Mouse (Mus musculus) lung, embryonic 16.5 days (tissue): ENCODE measurements at regions not wholly inside any gene's neighbourhood (a gene's known extent, or its start where the extent isn't known, plus 50 kb on each side); places are given as distances from the start of the nearest gene placed in this dataset.
"Not testable (repeated sequence)": the region's sequence is repeated elsewhere in the genome, so short reads cannot be mapped to it uniquely, and the experiment has no call there.

ENCODE experiments used
- ATAC-seq: fragments of 200-750 bp; cut with Nextera tagmentation; 2 replicates; pipeline ENCODE4 v1.8.0; 2017; ENCODE audit warnings: low read depth, mild to moderate bottlenecking, moderate library complexity
- H3K27ac ChIP-seq: fragments of 300-500 bp; sonication (generic); 2 replicates; pipeline ENCODE4 v1.5.1; 2014; ENCODE audit warnings: mild to moderate bottlenecking, control low read depth, low read length
- H3K27me3 ChIP-seq: fragments of 300-500 bp; sonication (generic); 2 replicates; pipeline ENCODE4 v1.6.1; 2014; ENCODE audit warnings: low read depth, low read length, mixed read lengths; ENCODE audit not compliant: control insufficient read depth, insufficient read depth
- H3K36me3 ChIP-seq: fragments of 300-500 bp; sonication (generic); 2 replicates; pipeline ENCODE4 v1.6.1; 2014; ENCODE audit warnings: low read length; ENCODE audit not compliant: control insufficient read depth, insufficient read depth
- H3K4me1 ChIP-seq: fragments of 300-500 bp; sonication (generic); replicated peaks from 2 replicates; pipeline ENCODE4 v1.6.1; 2014; ENCODE audit warnings: low read length, mixed read lengths; ENCODE audit not compliant: control insufficient read depth, insufficient read depth
- H3K4me2 ChIP-seq: fragments of 300-500 bp; sonication (generic); 2 replicates; pipeline ENCODE4 v1.6.1; 2014; ENCODE audit warnings: low read depth, low read length, control low read depth
- H3K4me3 ChIP-seq: fragments of 300-500 bp; sonication (generic); 2 replicates; pipeline ENCODE4 v1.5.1; 2014; ENCODE audit warnings: mild to moderate bottlenecking, low read length, control low read depth
- H3K9ac ChIP-seq: fragments of 300-500 bp; sonication (generic); 2 replicates; pipeline ENCODE4 v1.6.1; 2014; ENCODE audit warnings: low read length, control low read depth
- H3K9me3 ChIP-seq: fragments of 300-500 bp; sonication (generic); 2 replicates; pipeline ENCODE4 v1.6.1; 2016; ENCODE audit warnings: low read length; ENCODE audit not compliant: control insufficient read depth
- WGBS: fragments of 180-500 bp; shearing (Covaris S2); extraction: QIAGEN DNeasy Blood & Tissue Kit; methylation state at CpG from one replicate; pipeline ENCODE4 v1.1.7; 2014; 5-methylcytosine and 5-hydroxymethylcytosine counted together

GRCm38 (mm10) chr1:99599696-99600489 is 172.7 kb upstream of the Cntnap5b start:
- H3K27me3 ChIP-seq: no peaks in the 10 kb centered on the region
- ATAC-seq: no peak
- WGBS: 67% methylated on average over 2 of the region's 2 CpGs

GRCm38 (mm10) chr1:99605213-99605612 is 167.4 kb upstream of the Cntnap5b start:
- Histone ChIP-seq H3K4me2 (no peak overlapping the region), H3K9me3 (no peaks in the 10 kb centered on the region), H3K9ac (no peak overlapping the region), H3K27me3 (no peaks in the 10 kb centered on the region), H3K4me1 (no peaks in the 10 kb centered on the region), H3K36me3 (no peaks in the 10 kb centered on the region), H3K4me3 (no peak overlapping the region), H3K27ac (no peak overlapping the region)
- no peak for ATAC-seq

More at GRCm38 (mm10) chr1:99599696-99600489, 172.7 kb upstream of the Cntnap5b start:
- no peak overlapping the region for H3K27ac ChIP-seq
- H3K36me3 ChIP-seq: no peaks in the 10 kb centered on the region
- no peak overlapping the region for H3K4me3 ChIP-seq
- H3K9me3 ChIP-seq: no peaks in the 10 kb centered on the region
- H3K4me2 ChIP-seq: no peak overlapping the region
- H3K9ac ChIP-seq: no peak overlapping the region
- no peaks in the 10 kb centered on the region for H3K4me1 ChIP-seq

- 46% methylated on average over 2 of the region's 2 CpGs for WGBS
- H3K27ac ChIP-seq: no peak overlapping the region
- H3K27me3 ChIP-seq: no peaks in the 10 kb centered on the region
- ATAC-seq: no peak
- H3K9me3 ChIP-seq: no peaks in the 10 kb centered on the region
- H3K36me3 ChIP-seq: no peaks in the 10 kb centered on the region
- no peak overlapping the region for H3K4me2 ChIP-seq
- no peak overlapping the region for H3K4me3 ChIP-seq
- no peaks in the 10 kb centered on the region for H3K4me1 ChIP-seq
- H3K9ac ChIP-seq: no peak overlapping the region
Observed at GRCm38 (mm10) chr1:99619221-99619620, 153.3 kb upstream of the Cntnap5b start.

GRCm38 (mm10) chr1:99630971-99631370 is 141.6 kb upstream of the Cntnap5b start:
- WGBS: 88% methylated on average over 13 of the region's 13 CpGs

GRCm38 (mm10) chr1:99663641-99664040 is 108.9 kb upstream of the Cntnap5b start:
- no peak overlapping the region for H3K4me2 ChIP-seq
- no peaks in the 10 kb centered on the region for H3K36me3 ChIP-seq
- H3K27ac ChIP-seq: no peak overlapping the region
- H3K27me3 ChIP-seq: no peaks in the 10 kb centered on the region
- H3K9me3 ChIP-seq: no peaks in the 10 kb centered on the region
- ATAC-seq: no peak
- no peaks in the 10 kb centered on the region for H3K4me1 ChIP-seq
- WGBS: 82% methylated on average over 2 of the region's 2 CpGs
- no peak overlapping the region for H3K9ac ChIP-seq
- no peak overlapping the region for H3K4me3 ChIP-seq

More at GRCm38 (mm10) chr1:99630971-99631370, 141.6 kb upstream of the Cntnap5b start:
- H3K27ac ChIP-seq, H3K4me2 ChIP-seq, H3K9ac ChIP-seq, H3K4me3 ChIP-seq, H3K9me3 ChIP-seq, H3K36me3 ChIP-seq, ATAC-seq, H3K27me3 ChIP-seq, H3K4me1 ChIP-seq: not testable (repeated sequence)

- WGBS: 68% methylated on average over 1 of the region's 1 CpGs
- Histone ChIP-seq H3K27ac (no peak overlapping the region), H3K4me3 (no peak overlapping the region), H3K4me1 (no peaks in the 10 kb centered on the region), H3K4me2 (no peak overlapping the region), H3K36me3 (no peaks in the 10 kb centered on the region), H3K9me3 (no peaks in the 10 kb centered on the region), H3K27me3 (no peaks in the 10 kb centered on the region), H3K9ac (no peak overlapping the region)
- ATAC-seq: no peak
Observed at GRCm38 (mm10) chr1:99679980-99680379, 92.6 kb upstream of the Cntnap5b start.

- Histone ChIP-seq H3K36me3 (no peaks in the 10 kb centered on the region), H3K4me2 (no peak overlapping the region), H3K4me3 (no peak overlapping the region), H3K27me3 (no peaks in the 10 kb centered on the region), H3K27ac (no peak overlapping the region), H3K4me1 (no peaks in the 10 kb centered on the region), H3K9ac (no peak overlapping the region), H3K9me3 (no peaks in the 10 kb centered on the region)
- 65% methylated on average over 3 of the region's 3 CpGs for WGBS
- no peak for ATAC-seq
Observed at GRCm38 (mm10) chr1:99697089-99697488, 75.5 kb upstream of the Cntnap5b start.

GRCm38 (mm10) chr1:99714912-99715311 is 57.7 kb upstream of the Cntnap5b start:
- Histone ChIP-seq H3K9me3 (no peaks in the 10 kb centered on the region), H3K4me2 (no peak overlapping the region), H3K9ac (no peak overlapping the region), H3K27ac (no peak overlapping the region), H3K4me3 (no peak overlapping the region), H3K27me3 (no peaks in the 10 kb centered on the region), H3K4me1 (no peaks in the 10 kb centered on the region), H3K36me3 (no peaks in the 10 kb centered on the region)
- 79% methylated on average over 2 of the region's 2 CpGs for WGBS
- ATAC-seq: no peak

GRCm38 (mm10) chr1:99716266-99716665 is 56.3 kb upstream of the Cntnap5b start:
- no peaks in the 10 kb centered on the region for H3K27me3 ChIP-seq
- H3K36me3 ChIP-seq: no peaks in the 10 kb centered on the region
- no peak overlapping the region for H3K4me2 ChIP-seq
- no peak overlapping the region for H3K9ac ChIP-seq
- ATAC-seq: peak; percentile 78
- H3K27ac ChIP-seq: no peak overlapping the region
- no peak overlapping the region for H3K4me3 ChIP-seq
- no peaks in the 10 kb centered on the region for H3K9me3 ChIP-seq
- H3K4me1 ChIP-seq: no peaks in the 10 kb centered on the region
